Mouse (Mus musculus): ENCODE results near the gene Bsg. TPM values are rescaled to one million over a fixed set of nuclear protein-coding genes. Genes with fewer than 3 reads are reported as not detected.

Gene Bsg
- total and polyA plus RNA-seq, 2 experiments from 2014 or later, result 1,042 to 1,054 TPM

- no peak for DNase-seq (ENCODE audit: low spot score)
- no peaks in the 10 kb centered on the region for H3K27me3 ChIP-seq (ENCODE audit: insufficient read depth, low read length)
- no peaks in the 10 kb centered on the region for H3K9me3 ChIP-seq (ENCODE audit: low read length)
- no peak for ATAC-seq (ENCODE audit: low FRiP score)
- 86% methylated on average over 7 of the region's 7 CpGs for WGBS
- H3K4me1 ChIP-seq (ENCODE audit: insufficient read depth, low read length), result peaks cover 11% of the 10 kb centered on the region; the same call in 1 of the 2 replicates
- H3K4me2 ChIP-seq (ENCODE audit: low read depth, low read length, poor library complexity, severe bottlenecking), result peak overlapping the region; percentile 18; the same call in 1 of the 2 replicates
- H3K9ac ChIP-seq (replicated peaks; ENCODE audit: low read length, poor library complexity, severe bottlenecking), result no peak overlapping the region
- no peak for TF ChIP-seq CTCF (IDR thresholded peaks at IDR 0.05)
- no peak overlapping the region for H3K27ac ChIP-seq (ENCODE audit: low read depth, low read length)
- H3K4me3 ChIP-seq (ENCODE audit: low read depth, low read length), result no peak overlapping the region
- H3K36me3 ChIP-seq (ENCODE audit: insufficient read depth, low read length), result peaks cover 37% of the 10 kb centered on the region
These were observed 5.0 kb downstream of the Bsg start for GRCm38 (mm10) chr10:79709307-79709706.

- Histone ChIP-seq H3K9me3 (ENCODE audit: low read length) (no peaks in the 10 kb centered on the region), H3K27me3 (ENCODE audit: insufficient read depth, low read length) (no peaks in the 10 kb centered on the region), H3K4me3 (ENCODE audit: low read depth, low read length) (no peak overlapping the region), H3K4me2 (ENCODE audit: low read depth, low read length, poor library complexity, severe bottlenecking) (no peak overlapping the region), H3K36me3 (ENCODE audit: insufficient read depth, low read length) (peaks cover 33% of the 10 kb centered on the region), H3K27ac (ENCODE audit: low read depth, low read length) (no peak overlapping the region), H3K4me1 (ENCODE audit: insufficient read depth, low read length) (no peaks in the 10 kb centered on the region; the same call in 1 of the 2 replicates), H3K9ac (replicated peaks; ENCODE audit: low read length, poor library complexity, severe bottlenecking) (no peak overlapping the region)
- TF ChIP-seq CTCF (IDR thresholded peaks at IDR 0.05), result peak; percentile 50
- DNase-seq (ENCODE audit: low spot score), result no peak
- no peak for ATAC-seq (ENCODE audit: low FRiP score)
- WGBS, result 84% methylated on average over 1 of the region's 1 CpGs
These were observed 7.7 kb downstream of the Bsg start for GRCm38 (mm10) chr10:79712029-79712428.

GRCm38 (mm10) chr10:79712499-79713126, 8.3 kb downstream of the Bsg start:
- H3K36me3 ChIP-seq (ENCODE audit: insufficient read depth, low read length), result peaks cover 33% of the 10 kb centered on the region
- no peak overlapping the region for H3K9ac ChIP-seq (replicated peaks; ENCODE audit: low read length, poor library complexity, severe bottlenecking)
- TF ChIP-seq CTCF (IDR thresholded peaks at IDR 0.05), result peak; percentile 79
- WGBS, result 13% methylated on average over 4 of the region's 6 CpGs
- H3K4me2 ChIP-seq (ENCODE audit: low read depth, low read length, poor library complexity, severe bottlenecking), result no peak overlapping the region
- no peaks in the 10 kb centered on the region for H3K9me3 ChIP-seq (ENCODE audit: low read length)
- no peak overlapping the region for H3K4me3 ChIP-seq (ENCODE audit: low read depth, low read length)
- no peaks in the 10 kb centered on the region; the same call in 1 of the 2 replicates for H3K4me1 ChIP-seq (ENCODE audit: insufficient read depth, low read length)
- H3K27ac ChIP-seq (ENCODE audit: low read depth, low read length), result no peak overlapping the region
- no peaks in the 10 kb centered on the region for H3K27me3 ChIP-seq (ENCODE audit: insufficient read depth, low read length)
- DNase-seq (ENCODE audit: low spot score), result peak; percentile 87
- no peak for ATAC-seq (ENCODE audit: low FRiP score)

GRCm38 (mm10) chr10:79713163-79713562, 8.9 kb downstream of the Bsg start:
- Histone ChIP-seq H3K4me1 (ENCODE audit: insufficient read depth, low read length) (no peaks in the 10 kb centered on the region; the same call in 1 of the 2 replicates), H3K36me3 (ENCODE audit: insufficient read depth, low read length) (peaks cover 33% of the 10 kb centered on the region), H3K9ac (replicated peaks; ENCODE audit: low read length, poor library complexity, severe bottlenecking) (no peak overlapping the region), H3K4me3 (ENCODE audit: low read depth, low read length) (no peak overlapping the region), H3K9me3 (ENCODE audit: low read length) (no peaks in the 10 kb centered on the region), H3K27me3 (ENCODE audit: insufficient read depth, low read length) (no peaks in the 10 kb centered on the region), H3K4me2 (ENCODE audit: low read depth, low read length, poor library complexity, severe bottlenecking) (no peak overlapping the region), H3K27ac (ENCODE audit: low read depth, low read length) (no peak overlapping the region)
- no peak for ATAC-seq (ENCODE audit: low FRiP score)
- WGBS, result 15% methylated on average over 1 of the region's 1 CpGs
- DNase-seq (ENCODE audit: low spot score), result no peak
- TF ChIP-seq CTCF (IDR thresholded peaks at IDR 0.05), result no peak

- H3K36me3 ChIP-seq (ENCODE audit: insufficient read depth, low read length), result peaks cover 19% of the 10 kb centered on the region
- H3K4me2 ChIP-seq (ENCODE audit: low read depth, low read length, poor library complexity, severe bottlenecking), result no peak overlapping the region
- ATAC-seq (ENCODE audit: low FRiP score), result no peak
- H3K4me1 ChIP-seq (ENCODE audit: insufficient read depth, low read length), result no peaks in the 10 kb centered on the region; the same call in 1 of the 2 replicates
- H3K9ac ChIP-seq (replicated peaks; ENCODE audit: low read length, poor library complexity, severe bottlenecking), result no peak overlapping the region
- no peak overlapping the region for H3K4me3 ChIP-seq (ENCODE audit: low read depth, low read length)
- H3K27ac ChIP-seq (ENCODE audit: low read depth, low read length), result no peak overlapping the region
- WGBS, result 63% methylated on average over 4 of the region's 4 CpGs
- TF ChIP-seq CTCF (IDR thresholded peaks at IDR 0.05), result no peak
- no peaks in the 10 kb centered on the region for H3K27me3 ChIP-seq (ENCODE audit: insufficient read depth, low read length)
- no peaks in the 10 kb centered on the region for H3K9me3 ChIP-seq (ENCODE audit: low read length)
- DNase-seq (ENCODE audit: low spot score), result peak; percentile 53
These were observed 10.7 kb downstream of the Bsg start for GRCm38 (mm10) chr10:79714996-79715395.

GRCm38 (mm10) chr10:79716254-79716987, 12.1 kb downstream of the Bsg start, which contains the start of gene Hcn2:
TSS of gene Hcn2 (plus strand) at chr10:79716634.
- no peaks in the 10 kb centered on the region for H3K27me3 ChIP-seq (ENCODE audit: insufficient read depth, low read length)
- H3K4me2 ChIP-seq (ENCODE audit: low read depth, low read length, poor library complexity, severe bottlenecking), result peak within 1 kb of the TSS; percentile 66
- peak within 1 kb of the TSS; percentile 63 for H3K27ac ChIP-seq (ENCODE audit: low read depth, low read length)
- H3K9ac ChIP-seq (replicated peaks; ENCODE audit: low read length, poor library complexity, severe bottlenecking), result peak within 1 kb of the TSS; percentile 84
- DNase-seq (ENCODE audit: low spot score), result no peak
- H3K4me3 ChIP-seq (ENCODE audit: low read depth, low read length), result peak within 1 kb of the TSS; percentile 83
- H3K9me3 ChIP-seq (ENCODE audit: low read length), result no peaks in the 10 kb centered on the region
- ATAC-seq (ENCODE audit: low FRiP score), result peak; percentile 55
- no peaks in the 10 kb centered on the region; the same call in 1 of the 2 replicates for H3K4me1 ChIP-seq (ENCODE audit: insufficient read depth, low read length)
- WGBS, result 2% methylated on average over 34 of the region's 91 CpGs
- no peak for TF ChIP-seq CTCF (IDR thresholded peaks at IDR 0.05)
- peaks cover 5% of the 10 kb centered on the region for H3K36me3 ChIP-seq (ENCODE audit: insufficient read depth, low read length)

All from midbrain, postnatal 0 days (tissue).